ENCODE assay signal across 8 mouse cellular contexts in genomic region chr11:75453991-75454930, GRCm38 (mm10). TPM values are rescaled to one million over a fixed set of nuclear protein-coding genes. Genes with fewer than 3 reads are reported as not detected.
A peak's percentile ranks its signal among the peaks of the same experiment; 100 is the strongest.
DNase-seq lines count a peak whose midpoint lies in the region; ATAC-seq and TF ChIP-seq lines count a peak whose summit lies in the region.

Wdr81 (minus strand) TSS chr11:75454717.

- H3K36me3 ChIP-seq in E14TG2a.4 (ENCODE audit: insufficient read depth, low read length), result peaks cover 32% of the 10 kb centered on the region
- H3K36me3 ChIP-seq in forebrain, embryonic 11.5 days (ENCODE audit: control insufficient read depth, insufficient read depth, low read length), result no peaks in the 10 kb centered on the region
- no peaks in the 10 kb centered on the region for H3K36me3 ChIP-seq in heart, embryonic 15.5 days
- H3K36me3 ChIP-seq in liver, embryonic 13.5 days, result peaks cover 25% of the 10 kb centered on the region
- peaks cover 1% of the 10 kb centered on the region; the same call in 1 of the 2 replicates for H3K36me3 ChIP-seq in stomach, embryonic 15.5 days

- TF ChIP-seq CTCF in E14TG2a.4 (conservative IDR thresholded peaks at IDR 0.05; ENCODE audit: low read length), result 0 out of 2 replicates have a peak, but pooled peaks have one; percentile 9

- ATAC-seq in forebrain, embryonic 11.5 days (replicated peaks; ENCODE audit: low FRiP score), result peak; percentile 93
- peak; percentile 92 for ATAC-seq in heart, embryonic 15.5 days (replicated peaks; ENCODE audit: insufficient number of reproducible peaks, insufficient read depth, low FRiP score, low read depth)
- peak; percentile 75 for ATAC-seq in liver, embryonic 13.5 days (ENCODE audit: low read depth)
- ATAC-seq in stomach, embryonic 15.5 days (ENCODE audit: insufficient read depth, low FRiP score, low read depth), result peak; percentile 92

- H3K4me2 ChIP-seq in forebrain, embryonic 11.5 days (ENCODE audit: low read depth, low read length, severe bottlenecking), result peak within 1 kb of the TSS; percentile 99
- H3K4me2 ChIP-seq in heart, embryonic 15.5 days, result peak within 1 kb of the TSS; percentile 97
- H3K4me2 ChIP-seq in liver, embryonic 13.5 days, result peak within 1 kb of the TSS; percentile 100
- peak within 1 kb of the TSS; percentile 98 for H3K4me2 ChIP-seq in stomach, embryonic 15.5 days

- peak; percentile 86 for DNase-seq in c-Kit-positive CD71-positive TER-119-negative erythroid progenitor cells, embryonic 14.5 days (ENCODE audit: low read depth)
- DNase-seq in forebrain, embryonic 11.5 days (ENCODE audit: low spot score), result peak; percentile 91
- DNase-seq in kidney, postnatal 14 days, result peak; percentile 93
- DNase-seq in liver, embryonic 13.5 days, result peak; percentile 84
- peak; percentile 90 for DNase-seq in neural tube, embryonic 10.5 days (ENCODE audit: extremely low spot score, low spot score)

- peaks cover 38% of the 10 kb centered on the region for H3K27me3 ChIP-seq in E14TG2a.4 (ENCODE audit: insufficient read depth, low read length)
- H3K27me3 ChIP-seq in forebrain, embryonic 11.5 days (ENCODE audit: control insufficient read depth, insufficient read depth, low read length), result no peaks in the 10 kb centered on the region
- H3K27me3 ChIP-seq in heart, embryonic 15.5 days, result no peaks in the 10 kb centered on the region
- no peaks in the 10 kb centered on the region for H3K27me3 ChIP-seq in liver, embryonic 13.5 days
- H3K27me3 ChIP-seq in stomach, embryonic 15.5 days (replicated peaks), result no peaks in the 10 kb centered on the region

- WGBS in forebrain, embryonic 11.5 days, result 3% methylated on average over 56 of the region's 56 CpGs
- 2% methylated on average over 56 of the region's 56 CpGs for whole genome bisulfite sequencing in heart, embryonic 15.5 days
- 4% methylated on average over 56 of the region's 56 CpGs for WGBS in liver, embryonic 13.5 days (ENCODE audit: insufficient replicate concordance)
- 1% methylated on average over 56 of the region's 56 CpGs for WGBS in stomach, embryonic 15.5 days

- H3K9me3 ChIP-seq in E14TG2a.4 (ENCODE audit: low read length), result no peaks in the 10 kb centered on the region
- H3K9me3 ChIP-seq in forebrain, embryonic 11.5 days (ENCODE audit: control insufficient read depth, low read length), result no peaks in the 10 kb centered on the region
- no peaks in the 10 kb centered on the region for H3K9me3 ChIP-seq in heart, embryonic 15.5 days (replicated peaks)
- no peaks in the 10 kb centered on the region for H3K9me3 ChIP-seq in liver, embryonic 13.5 days (replicated peaks)
- H3K9me3 ChIP-seq in stomach, embryonic 15.5 days, result no peaks in the 10 kb centered on the region

- H3K27ac ChIP-seq in forebrain, embryonic 11.5 days (ENCODE audit: low read depth, low read length), result no peak within 1 kb of the TSS
- peak within 1 kb of the TSS; percentile 61; the same call in 1 of the 2 replicates for H3K27ac ChIP-seq in heart, embryonic 15.5 days
- H3K27ac ChIP-seq in liver, embryonic 13.5 days, result peak within 1 kb of the TSS; percentile 99
- H3K27ac ChIP-seq in stomach, embryonic 15.5 days, result peak within 1 kb of the TSS; percentile 61

- H3K4me1 ChIP-seq in E14TG2a.4 (replicated peaks; ENCODE audit: low read depth, low read length), result peaks cover 69% of the 10 kb centered on the region
- H3K4me1 ChIP-seq in forebrain, embryonic 11.5 days (replicated peaks; ENCODE audit: control insufficient read depth, insufficient read depth, low read length), result peaks cover 8% of the 10 kb centered on the region
- H3K4me1 ChIP-seq in heart, embryonic 15.5 days (replicated peaks), result peaks cover 28% of the 10 kb centered on the region
- peaks cover 95% of the 10 kb centered on the region for H3K4me1 ChIP-seq in liver, embryonic 13.5 days (replicated peaks)
- H3K4me1 ChIP-seq in stomach, embryonic 15.5 days, result peaks cover 19% of the 10 kb centered on the region

- peak within 1 kb of the TSS; percentile 69 for H3K9ac ChIP-seq in forebrain, embryonic 11.5 days (ENCODE audit: low read length)
- peak within 1 kb of the TSS; percentile 72 for H3K9ac ChIP-seq in heart, embryonic 15.5 days
- H3K9ac ChIP-seq in liver, embryonic 13.5 days, result peak within 1 kb of the TSS; percentile 88
- H3K9ac ChIP-seq in stomach, embryonic 15.5 days, result peak within 1 kb of the TSS; percentile 63

- H3K4me3 ChIP-seq in E14TG2a.4 (replicated peaks; ENCODE audit: low read length), result peak within 1 kb of the TSS; percentile 81
- H3K4me3 ChIP-seq in forebrain, embryonic 11.5 days (ENCODE audit: low read depth, low read length), result peak within 1 kb of the TSS; percentile 57
- H3K4me3 ChIP-seq in heart, embryonic 15.5 days, result peak within 1 kb of the TSS; percentile 70
- peak within 1 kb of the TSS; percentile 73 for H3K4me3 ChIP-seq in liver, embryonic 13.5 days (replicated peaks)
- peak within 1 kb of the TSS; percentile 62 for H3K4me3 ChIP-seq in stomach, embryonic 15.5 days (replicated peaks)

RNA-seq across cellular contexts. Expression of gene Wdr81, which starts in this region (rescaled TPM):
- polyA plus RNA-seq in forebrain, embryonic 11.5 days (2014; fragmentation: Nextera tagmentation; extraction: Ambion mirVana), result 6.3 and 6.5 TPM in 2 replicates
- 3.1 and 4.5 TPM in 2 replicates for polyA plus RNA-seq in heart, embryonic 15.5 days (2015; fragmentation: Nextera tagmentation; extraction: Ambion mirVana)
- 18.5 and 21.3 TPM in 2 replicates for polyA plus RNA-seq in liver, embryonic 13.5 days (2015; fragmentation: Nextera tagmentation; extraction: Ambion mirVana)
- polyA plus RNA-seq in stomach, embryonic 15.5 days (2015; fragmentation: Nextera tagmentation; extraction: Ambion mirVana), result 6.0 and 6.4 TPM in 2 replicates
